Mouse (Mus musculus): ENCODE data around the gene Ppp1r15b.

DNA sequence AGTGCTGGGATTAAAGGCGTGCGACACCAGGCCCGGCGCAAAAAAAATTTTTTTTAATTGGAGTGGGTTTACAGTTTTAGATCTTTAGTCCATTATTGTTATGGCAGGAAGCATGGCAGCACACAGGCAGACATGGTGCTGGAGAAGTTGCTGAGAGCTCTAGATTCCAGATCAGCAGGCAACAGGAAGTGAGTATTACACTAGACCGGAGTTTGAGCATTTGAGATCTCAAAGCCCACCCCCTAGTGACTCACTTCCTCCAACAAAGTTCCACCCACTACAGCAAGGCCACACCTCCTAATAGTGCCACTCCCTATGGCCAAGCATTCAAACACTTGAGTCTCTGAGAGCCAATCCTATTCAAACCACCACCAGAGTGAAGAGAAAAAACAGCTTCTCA, 12.8 kb upstream of the Ppp1r15b start:
- TF ChIP-seq CTCF (IDR thresholded peaks at IDR 0.05; ENCODE audit: low read depth, low read length) (no peak), POLR2A (IDR thresholded peaks at IDR 0.05; ENCODE audit: borderline replicate concordance, low read depth, low read length) (no peak)
